Mouse (Mus musculus) left cerebral cortex, postnatal 10 days (tissue): ENCODE results near the gene Rnf19b. TPM values are rescaled to one million over a fixed set of nuclear protein-coding genes. Genes with fewer than 3 reads are reported as not detected.

ENCODE experiments used
- DNase-seq, 2 experiments: peaks; one replicate each; pipeline ENCODE4 v3.0.0; 2021 to 2022; ENCODE audit warnings: low spot score in 2 of 2, mixed read lengths in 1 of 2; ENCODE audit errors: extremely low spot score in 1 of 2
- intact Hi-C: fragments of 180-260 bp; cut with DNase I; formaldehyde crosslinking; loops from one replicate; pipeline ENCODE4 v1.15.1; 2025
- total RNA-seq, 2 experiments: library from RNA; stranded (reverse); gene quantifications; 2 replicates each; pipeline ENCODE4 v1.2.3; 2021

The Rnf19b gene
- total RNA-seq, 2 experiments from 2014 or later, result 71.6 to 85.4 TPM

- DNase-seq, result no peak
- intact Hi-C loops, result no loop called here
Observed at GRCm38 (mm10) chr4:129062281-129063075, 4.4 kb downstream of the Rnf19b start.

DNA sequence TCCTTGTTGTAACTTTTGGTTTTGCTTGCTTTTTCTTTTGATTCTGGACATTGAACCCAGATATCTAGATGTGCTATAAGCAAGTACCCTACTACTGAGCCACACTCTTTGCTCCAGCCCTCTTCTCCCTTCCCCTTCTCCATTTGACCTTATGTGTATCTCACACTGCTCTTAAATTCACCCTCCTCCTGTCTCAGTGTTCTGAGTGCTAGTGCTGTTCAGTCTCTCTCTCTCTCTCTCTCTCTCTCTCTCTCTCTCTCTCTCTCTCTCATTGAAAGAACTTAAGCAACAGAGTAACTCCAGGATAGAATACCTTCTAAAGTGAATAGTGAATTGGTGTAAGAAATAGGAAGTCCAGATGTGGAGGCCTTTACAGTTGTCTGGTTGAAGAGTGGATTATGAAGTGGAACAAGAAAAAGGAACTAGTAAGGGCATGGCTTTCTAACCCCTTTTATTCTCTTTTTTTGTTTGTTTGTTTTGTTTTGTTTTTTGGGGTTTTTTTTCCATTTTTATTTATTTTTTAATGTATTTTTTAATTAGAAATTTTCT lies 7.7 kb downstream of the Rnf19b start:
- DNase-seq, result no peak
- intact Hi-C loops, result no loop called here

- intact Hi-C loops, result no loop called here
- no peak for DNase-seq
Observed at GRCm38 (mm10) chr4:129067638-129068415, 9.8 kb downstream of the Rnf19b start.

DNA sequence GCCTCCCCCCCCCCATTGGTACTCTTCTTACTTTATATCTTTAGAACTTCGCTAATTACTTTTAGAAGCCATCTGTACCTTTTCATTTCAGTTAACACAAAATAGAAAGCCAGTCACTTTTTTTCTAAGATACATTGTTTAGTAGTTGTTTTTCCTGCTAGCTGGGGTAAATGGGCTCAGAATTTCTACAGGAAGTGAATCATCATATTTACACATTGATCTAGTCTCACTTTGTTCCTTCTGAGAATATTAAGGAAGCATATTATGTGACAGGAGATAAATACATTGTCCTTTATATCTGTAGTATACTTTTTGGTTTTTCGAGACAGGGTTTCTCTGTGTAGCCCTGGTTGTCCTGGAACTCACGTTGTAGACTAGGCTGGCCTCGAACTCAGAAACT lies 10.8 kb downstream of the Rnf19b start:
- intact Hi-C loops, result no loop called here
- DNase-seq, result no peak

- DNase-seq, result no peak
- intact Hi-C loops, result no loop called here
Observed at GRCm38 (mm10) chr4:129079126-129079525, 21.1 kb downstream of the Rnf19b start.

DNA sequence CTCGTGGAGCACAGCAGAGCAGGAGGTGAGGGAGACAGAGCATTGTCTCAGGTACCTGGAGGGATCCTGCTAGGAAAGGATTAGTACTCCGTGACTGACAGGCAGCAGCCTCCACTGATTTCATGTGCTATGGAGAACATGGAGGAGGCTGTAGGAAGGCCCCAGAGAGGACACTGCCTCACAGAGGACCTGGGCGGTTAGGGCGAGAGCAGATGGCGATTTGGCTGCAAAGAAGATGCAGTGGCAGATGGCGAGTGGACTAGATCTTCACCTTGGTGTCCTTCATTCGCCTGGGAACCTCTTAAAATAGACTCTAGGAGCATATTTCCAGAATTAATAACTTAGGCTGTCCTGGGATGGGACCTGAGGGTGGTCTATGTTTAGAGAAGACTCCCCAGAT lies 23.0 kb downstream of the Rnf19b start:
- DNase-seq, result no peak
- intact Hi-C loops, result loop anchor here (5.0 kb wide), 3 partner anchors 109 to 174 kb away; no protein-coding TSS in a partner anchor

DNA sequence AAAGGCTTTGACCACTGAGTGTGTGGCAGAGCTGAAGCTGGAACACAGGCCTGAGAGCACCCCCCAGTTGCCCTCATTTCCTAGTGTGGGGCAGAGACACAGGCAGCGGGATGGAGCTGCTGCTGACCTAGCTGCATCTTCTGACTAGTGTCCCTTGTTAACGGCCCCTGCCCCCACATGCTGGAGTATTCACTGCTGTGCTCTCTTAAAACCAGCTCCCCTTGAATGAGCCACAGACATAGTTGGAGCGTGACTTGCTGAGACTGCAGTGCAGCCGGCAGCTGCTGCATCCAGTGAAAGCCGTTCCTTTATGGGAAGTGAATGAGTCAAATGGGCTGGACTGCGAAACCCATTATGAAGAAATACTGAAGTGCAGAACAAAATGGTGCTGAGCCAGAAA lies 23.4 kb downstream of the Rnf19b start:
- DNase-seq, result peak in 1 of 2 experiments; percentile 45
- intact Hi-C loops, result loop anchor here (5.0 kb wide), 3 partner anchors 109 to 174 kb away; no protein-coding TSS in a partner anchor

DNA sequence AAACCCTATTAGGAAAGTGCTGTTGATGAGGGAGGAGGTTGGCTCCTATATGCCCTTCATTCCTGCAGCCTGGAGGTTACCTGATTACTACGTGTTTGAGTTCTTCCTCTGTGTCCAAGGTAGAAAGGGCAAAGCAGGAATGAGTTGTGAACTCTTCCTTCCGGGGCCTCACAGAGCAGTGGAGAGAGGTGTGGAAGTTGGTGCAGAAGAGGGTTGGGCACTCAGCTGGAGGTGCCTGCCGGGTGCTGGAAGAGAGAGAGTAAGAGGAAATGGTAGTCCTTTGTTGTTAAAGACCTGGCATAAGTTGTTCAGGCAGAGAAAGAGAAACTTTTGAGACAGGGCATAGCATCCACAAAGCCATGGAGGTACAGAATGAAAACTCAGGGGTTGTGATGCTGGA lies 23.9 kb downstream of the Rnf19b start:
- intact Hi-C loops, result loop anchor here (5.0 kb wide), 3 partner anchors 110 to 175 kb away; no protein-coding TSS in a partner anchor
- no peak for DNase-seq

DNA sequence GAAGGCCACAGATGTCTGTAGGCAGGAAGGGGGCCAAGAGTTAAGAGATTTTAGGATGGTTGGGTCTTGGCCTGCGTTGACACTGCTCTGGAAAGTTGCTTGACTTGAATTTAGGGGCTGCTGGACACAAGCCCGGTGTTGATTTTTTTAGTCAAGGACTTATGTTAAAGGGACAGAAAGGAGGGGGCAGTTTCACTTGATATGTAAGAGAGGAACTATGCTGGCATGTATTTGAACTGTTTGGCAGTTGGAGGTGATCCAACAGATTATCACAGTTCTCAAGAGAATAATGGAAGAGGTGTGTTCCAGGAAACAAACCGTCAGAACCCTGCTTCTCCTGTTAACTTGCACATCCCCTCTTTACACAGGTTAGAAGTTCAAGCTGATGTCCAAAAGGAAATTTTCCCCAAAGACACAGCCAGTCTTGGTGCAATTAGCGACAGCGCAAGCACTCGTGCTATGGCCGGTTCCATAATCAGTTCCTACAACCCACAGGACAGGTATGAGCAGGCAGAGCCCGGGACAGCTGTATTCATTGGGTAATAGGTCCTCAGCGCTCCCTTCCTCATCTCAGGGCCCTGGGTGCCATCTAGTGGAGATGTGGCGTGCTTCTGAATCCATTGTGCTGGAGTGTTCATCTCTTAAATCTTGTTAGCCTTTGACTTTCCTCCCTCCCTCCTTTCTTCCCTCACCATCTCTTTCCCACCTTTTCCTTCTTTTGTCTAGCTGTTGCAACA lies 24.5 kb downstream of the Rnf19b start:
- intact Hi-C loops, result loop anchor here (5.0 kb wide), 3 partner anchors 110 to 175 kb away; no protein-coding TSS in a partner anchor

DNA sequence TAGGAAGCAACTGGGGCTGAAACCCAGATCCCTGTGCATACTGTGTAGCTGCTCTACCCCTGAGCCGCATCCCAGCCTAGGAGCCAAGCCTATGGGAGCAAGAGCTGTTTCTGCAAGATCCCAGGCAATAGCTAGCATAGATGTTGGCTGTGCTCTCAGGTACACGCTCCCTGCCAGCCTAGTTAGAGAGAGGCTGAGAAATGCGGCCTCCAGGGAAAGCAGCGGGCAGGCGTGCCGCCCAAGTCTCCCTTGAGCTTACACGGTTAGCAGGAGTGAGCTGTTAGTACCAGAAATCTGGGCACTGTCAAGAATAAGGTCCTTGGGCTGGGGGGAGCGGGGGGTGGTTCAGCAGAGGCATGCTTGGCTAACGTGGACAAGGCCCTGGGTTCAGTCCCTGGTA lies 26.8 kb downstream of the Rnf19b start:
- intact Hi-C loops, result loop anchor here (5.0 kb wide), 4 partner anchors 113 to 373 kb away; no protein-coding TSS in a partner anchor
- no peak for DNase-seq

More for the DNA sequence above, 24.5 kb downstream of the Rnf19b start:
- peak; percentile 51 to 67 for DNase-seq

GRCm38 (mm10) chr4:129086078-129086477 lies 28.0 kb downstream of the Rnf19b start:
- intact Hi-C loops, result loop anchor here (5.0 kb wide), 1 partner anchor 374 kb away; no protein-coding TSS in a partner anchor

GRCm38 (mm10) chr4:129087850-129088249 lies 29.8 kb downstream of the Rnf19b start:
- intact Hi-C loops, result loop anchor here (5.0 kb wide), 1 partner anchor 376 kb away; no protein-coding TSS in a partner anchor
- no peak for DNase-seq

More at GRCm38 (mm10) chr4:129086078-129086477, 28.0 kb downstream of the Rnf19b start:
- DNase-seq, result peak; percentile 62 to 65

DNA sequence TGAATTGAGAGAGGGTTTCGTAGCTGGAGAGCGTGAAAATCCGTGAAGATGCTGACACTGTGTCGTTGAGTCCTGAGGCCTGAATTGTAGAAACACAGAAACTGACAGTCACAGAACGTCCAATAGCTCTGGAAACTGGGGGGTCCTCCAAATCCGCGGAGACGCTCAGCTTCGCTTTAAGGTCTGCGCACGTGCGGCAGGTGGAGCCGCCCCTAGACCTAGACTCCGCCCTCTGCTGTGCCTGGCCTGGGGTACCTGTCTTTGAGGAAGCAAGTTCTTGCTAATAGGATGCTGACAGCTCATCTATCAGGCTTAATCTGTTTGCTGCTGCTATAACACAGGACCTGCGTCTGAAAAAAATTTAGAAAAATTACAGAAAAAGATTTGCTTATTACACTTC lies 37.2 kb downstream of the Rnf19b start:
- intact Hi-C loops, result no loop called here
- DNase-seq, result no peak

GRCm38 (mm10) chr4:129097006-129097405 lies 38.9 kb downstream of the Rnf19b start:
- intact Hi-C loops, result no loop called here
- no peak for DNase-seq

DNA sequence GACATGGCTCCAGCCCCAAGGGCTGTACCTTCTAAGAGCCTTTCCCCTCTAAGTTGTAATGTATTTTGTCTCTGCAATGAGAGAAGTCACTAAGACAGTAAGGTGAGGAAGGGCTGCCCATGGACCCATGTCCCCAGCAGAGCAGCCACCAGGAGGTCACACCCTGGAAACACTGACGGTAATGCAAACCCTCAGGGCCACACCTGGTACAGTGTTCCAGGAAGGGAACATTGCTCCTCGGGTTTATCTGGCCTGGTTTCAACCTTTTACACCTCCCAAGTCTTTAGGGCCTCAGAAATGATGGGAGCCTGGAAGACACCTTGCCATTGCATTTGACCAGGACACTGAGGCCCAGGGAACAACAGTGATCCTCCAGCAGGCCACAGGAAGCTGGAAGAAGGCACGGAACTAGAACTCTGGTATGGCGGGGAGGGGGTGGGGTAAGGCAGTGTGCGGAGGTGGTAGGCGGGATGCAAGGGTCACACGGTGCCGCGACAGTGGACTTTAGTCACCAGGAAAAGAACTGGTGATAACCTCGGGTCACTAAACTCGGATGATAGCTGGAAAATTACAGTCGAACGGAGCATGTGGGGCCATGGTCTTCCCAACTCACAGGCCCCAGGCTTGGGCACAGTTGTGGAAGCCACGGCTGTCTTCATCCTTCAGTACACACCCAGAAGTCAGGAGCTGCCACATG lies 44.2 kb downstream of the Rnf19b start:
- intact Hi-C loops, result no loop called here
- DNase-seq, result no peak

DNA sequence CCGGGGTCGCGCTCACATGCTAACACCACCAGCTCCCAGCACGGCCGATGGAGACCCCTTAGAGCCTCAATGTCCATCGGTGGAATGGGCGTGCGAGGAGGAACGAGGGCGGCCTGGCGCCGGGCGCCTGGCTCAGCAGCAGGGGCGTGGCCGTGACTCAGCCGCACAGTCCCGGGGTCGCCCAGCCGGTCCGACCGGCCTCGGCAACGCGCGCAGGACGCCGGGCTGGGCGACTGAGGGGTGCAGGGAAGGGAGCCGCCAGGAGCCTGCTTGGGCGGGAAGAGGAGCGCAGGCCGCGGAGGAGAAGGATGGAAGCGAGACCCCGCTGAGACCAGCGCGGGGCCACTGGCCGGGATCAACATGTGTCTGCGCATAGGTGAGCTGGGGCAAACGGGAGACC lies 47.3 kb downstream of the Rnf19b start, which contains the start of gene Tmem54:
Tmem54 (plus strand) TSS at position 193 of the 400 bp plus-strand sequence.
- intact Hi-C loops, result no loop called here
- no peak for DNase-seq

DNA sequence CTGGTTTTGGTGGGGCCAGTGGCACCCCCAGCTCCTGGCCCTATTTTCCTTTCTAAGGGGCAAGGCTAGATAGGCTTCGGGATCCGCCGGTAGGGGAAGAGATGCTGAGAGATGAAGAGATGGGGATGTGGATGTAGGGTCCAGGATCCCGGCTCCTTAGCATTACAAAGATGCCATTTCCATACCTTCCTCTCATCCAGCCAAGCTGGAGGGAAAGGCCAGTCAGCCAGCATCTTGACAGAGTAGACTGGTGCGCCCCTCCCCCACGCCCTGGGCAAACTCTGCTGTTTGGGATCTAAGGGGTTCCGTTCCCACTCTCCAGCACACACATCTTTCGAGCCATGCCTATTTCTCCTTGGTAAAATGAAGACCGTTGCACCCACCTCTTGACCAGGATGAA lies 48.0 kb downstream of the Rnf19b start:
- no peak for DNase-seq

DNA sequence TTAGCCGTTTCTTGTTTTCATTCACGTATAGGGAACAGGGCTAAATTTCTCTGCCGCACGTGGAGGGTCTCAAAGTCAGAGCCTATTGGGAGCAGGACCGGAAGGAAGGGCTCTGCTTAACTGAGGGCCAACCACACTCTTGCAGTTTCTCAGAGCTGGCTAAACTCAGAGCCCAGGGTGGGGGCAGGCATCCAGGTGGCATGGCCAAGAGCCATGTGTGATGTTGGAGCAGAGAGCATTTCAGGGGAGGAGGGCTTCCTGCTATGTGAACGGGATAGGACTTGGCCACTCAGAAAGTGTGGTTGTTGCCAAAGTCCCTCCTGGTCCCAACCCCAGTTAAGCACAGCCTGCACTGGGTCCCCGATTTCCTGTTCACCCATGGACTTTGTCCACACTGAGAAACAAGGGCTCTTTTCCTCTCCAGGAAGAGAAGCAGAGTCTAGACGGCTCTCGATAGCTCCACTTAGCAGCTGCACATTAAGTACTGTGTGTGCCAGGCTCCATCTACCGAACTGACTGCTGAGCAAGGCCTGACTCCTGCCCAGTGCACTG lies 49.4 kb downstream of the Rnf19b start:
- intact Hi-C loops, result no loop called here
- DNase-seq, result no peak

More for the DNA sequence above, 48.0 kb downstream of the Rnf19b start:
- intact Hi-C loops, result no loop called here
